Mouse (Mus musculus) lung, embryonic 14.5 days (tissue): Measurements from ENCODE around the gene Gucy2e. TPM values are rescaled to one million over a fixed set of nuclear protein-coding genes. Genes with fewer than 3 reads are reported as not detected.

ENCODE experiments used
- ATAC-seq: fragments of 200-750 bp; cut with Nextera tagmentation; 2 replicates; pipeline ENCODE4 v1.8.0; 2017; ENCODE audit warnings: mild to moderate bottlenecking, moderate TSS enrichment, moderate library complexity; ENCODE audit not compliant: insufficient read depth
- DNase-seq: peaks from one replicate; pipeline ENCODE4 v3.0.0-alpha.2; 2015
- H3K27ac ChIP-seq: fragments of 300-500 bp; sonication (generic); 2 replicates; pipeline ENCODE4 v1.5.1; 2014; ENCODE audit warnings: low read depth, mild to moderate bottlenecking, moderate library complexity
- H3K27me3 ChIP-seq: fragments of 300-500 bp; sonication (generic); 2 replicates; pipeline ENCODE4 v1.6.1; 2014; ENCODE audit warnings: low read length, control low read depth; ENCODE audit not compliant: insufficient read depth
- H3K36me3 ChIP-seq: fragments of 300-500 bp; sonication (generic); 2 replicates; pipeline ENCODE4 v1.6.1; 2014; ENCODE audit warnings: control low read depth; ENCODE audit not compliant: insufficient read depth
- H3K4me1 ChIP-seq: fragments of 300-500 bp; sonication (generic); 2 replicates; pipeline ENCODE4 v1.6.1; 2014; ENCODE audit warnings: antibody characterized with exemption, control low read depth; ENCODE audit not compliant: insufficient read depth
- H3K4me2 ChIP-seq: fragments of 300-500 bp; sonication (generic); 2 replicates; pipeline ENCODE4 v1.6.1; 2014; ENCODE audit warnings: mild to moderate bottlenecking
- H3K4me3 ChIP-seq: fragments of 300-500 bp; sonication (generic); 2 replicates; pipeline ENCODE4 v1.5.1; 2014; ENCODE audit warnings: low read depth, low read length
- H3K9ac ChIP-seq: fragments of 300-500 bp; sonication (generic); 2 replicates; pipeline ENCODE4 v1.6.1; 2014
- H3K9me3 ChIP-seq: fragments of 300-500 bp; sonication (generic); 2 replicates; pipeline ENCODE4 v1.6.1; 2016; ENCODE audit warnings: low read depth, low read length, control low read depth
- CTCF ChIP-seq: IDR thresholded peaks from 2 replicates; pipeline ENCODE4 v1.5.1; 2016; ENCODE audit warnings: antibody characterized with exemption, low read depth
- WGBS: fragments of 180-500 bp; shearing (Covaris S2); extraction: QIAGEN DNeasy Blood & Tissue Kit; methylation state at CpG from one replicate; pipeline ENCODE4 v1.1.7; 2014; 5-methylcytosine and 5-hydroxymethylcytosine counted together
- polyA plus RNA-seq: library from polyadenylated mRNA; unstranded; fragments of >200 nt; fragmentation: Nextera tagmentation; extraction: Ambion mirVana; gene quantifications from 2 replicates; pipeline ENCODE4 v1.2.1, GENCODE M21; 2014

Gucy2e gene
- polyA plus RNA-seq, 1 experiment from 2014 or later, result not detected

DNA sequence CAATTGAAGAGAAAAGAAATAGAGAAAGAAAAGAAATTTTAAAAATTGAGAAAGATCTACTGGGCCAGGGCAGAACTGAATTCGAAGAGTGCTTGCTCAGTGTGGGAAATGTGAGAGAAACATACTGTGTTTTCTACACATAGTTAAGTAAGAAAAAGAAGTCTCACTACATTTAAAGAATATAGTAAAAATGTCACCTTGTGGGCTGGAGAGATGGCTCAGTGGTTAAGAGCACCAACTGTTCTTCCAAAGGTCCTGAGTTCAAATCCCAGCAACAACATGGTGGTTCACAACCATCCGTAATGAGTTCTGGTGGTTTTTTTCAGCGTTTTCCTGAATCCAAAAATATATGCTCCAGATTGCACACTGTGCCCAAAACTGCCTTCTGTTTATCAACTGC is 58.3 kb downstream of the Gucy2e start:
- no peaks in the 10 kb centered on the region for H3K36me3 ChIP-seq
- ATAC-seq, result no peak
- no peak overlapping the region for H3K9ac ChIP-seq
- DNase-seq, result no peak
- H3K27me3 ChIP-seq, result no peaks in the 10 kb centered on the region
- TF ChIP-seq CTCF, result no peak
- WGBS, result 69% methylated on average over 3 of the region's 3 CpGs
- H3K4me1 ChIP-seq, result no peaks in the 10 kb centered on the region
- H3K9me3 ChIP-seq, result no peaks in the 10 kb centered on the region
- H3K27ac ChIP-seq, result no peak overlapping the region
- H3K4me2 ChIP-seq, result no peak overlapping the region
- no peak overlapping the region for H3K4me3 ChIP-seq

DNA sequence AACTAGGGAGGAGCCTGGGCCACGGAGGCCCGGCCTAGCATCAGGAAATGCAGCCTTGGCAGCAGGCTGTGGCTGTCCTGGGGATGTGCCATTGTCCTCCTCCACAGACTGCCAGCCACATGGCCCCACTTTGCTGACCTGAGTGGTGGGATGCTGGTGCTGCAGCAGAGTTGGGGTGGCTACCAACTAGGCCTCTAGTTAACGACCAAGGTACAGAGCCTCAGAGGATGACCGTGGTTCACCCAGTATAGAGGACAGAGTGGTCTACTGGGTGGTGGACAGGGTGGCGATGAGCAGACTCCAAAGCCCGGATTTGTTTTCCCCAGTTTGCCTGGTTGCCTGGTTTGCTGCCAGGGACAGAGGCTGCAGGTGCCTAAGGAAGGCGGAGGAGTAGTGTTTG is 62.1 kb downstream of the Gucy2e start:
- Histone ChIP-seq H3K4me2 (no peak overlapping the region), H3K9me3 (no peaks in the 10 kb centered on the region), H3K4me1 (no peaks in the 10 kb centered on the region), H3K9ac (no peak overlapping the region), H3K36me3 (no peaks in the 10 kb centered on the region), H3K27ac (no peak overlapping the region), H3K27me3 (no peaks in the 10 kb centered on the region), H3K4me3 (no peak overlapping the region)
- TF ChIP-seq CTCF, result no peak
- WGBS, result 78% methylated on average over 7 of the region's 7 CpGs
- DNase-seq (no peak), ATAC-seq (no peak)

DNA sequence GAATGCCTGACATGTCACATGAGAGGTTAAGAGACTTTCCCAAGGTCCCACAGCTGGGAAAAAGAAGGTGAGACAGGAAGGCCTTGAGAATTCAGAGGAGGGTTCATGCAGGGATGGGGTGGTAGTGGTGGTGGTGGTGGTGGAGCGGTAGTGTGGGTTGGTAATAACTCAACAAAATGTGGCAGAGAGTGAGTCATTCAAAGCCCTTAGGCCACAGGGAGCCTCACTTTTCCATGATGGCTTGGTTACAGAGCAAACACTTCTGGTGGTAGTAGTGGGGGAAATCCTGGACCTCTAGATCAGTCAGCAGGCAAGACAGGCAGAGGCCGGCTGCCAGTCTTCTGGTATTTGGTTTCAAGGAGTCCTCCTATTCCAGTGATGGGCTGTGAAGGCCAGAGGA is 64.2 kb downstream of the Gucy2e start:
- DNase-seq (no peak), ATAC-seq (no peak)
- no peak for TF ChIP-seq CTCF
- Histone ChIP-seq H3K4me1 (no peaks in the 10 kb centered on the region), H3K4me3 (no peak overlapping the region), H3K27ac (no peak overlapping the region), H3K36me3 (no peaks in the 10 kb centered on the region), H3K9me3 (no peaks in the 10 kb centered on the region), H3K27me3 (no peaks in the 10 kb centered on the region), H3K4me2 (no peak overlapping the region), H3K9ac (no peak overlapping the region)
- 75% methylated on average over 2 of the region's 2 CpGs for WGBS

DNA sequence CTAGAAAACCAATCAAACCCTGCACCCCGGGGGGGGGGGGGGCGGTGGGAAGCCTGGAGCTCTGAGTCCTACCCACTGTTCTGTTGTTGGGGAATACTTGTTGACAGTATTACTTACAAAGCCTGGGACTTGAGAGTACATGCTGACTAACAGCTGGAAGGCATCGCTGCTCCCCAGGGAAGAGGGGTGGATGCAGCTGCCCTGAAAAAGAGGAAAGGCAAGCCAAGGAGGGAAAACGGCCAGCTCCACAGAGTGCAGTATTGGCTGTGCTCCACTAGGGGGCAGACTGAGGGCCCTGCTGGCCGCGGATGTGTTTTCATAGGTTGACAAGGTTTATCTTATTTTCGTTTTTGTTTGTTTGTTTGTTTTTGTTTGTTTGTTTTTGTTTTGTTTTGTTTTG is 65.2 kb downstream of the Gucy2e start:
- Histone ChIP-seq H3K9me3 (no peaks in the 10 kb centered on the region), H3K9ac (no peak overlapping the region), H3K27ac (no peak overlapping the region), H3K4me2 (no peak overlapping the region), H3K4me3 (no peak overlapping the region), H3K27me3 (no peaks in the 10 kb centered on the region), H3K36me3 (no peaks in the 10 kb centered on the region), H3K4me1 (no peaks in the 10 kb centered on the region)
- DNase-seq (peak; percentile 84), ATAC-seq (peak; percentile 74; the same call in 1 of the 2 replicates)
- 22% methylated on average over 7 of the region's 7 CpGs for WGBS
- peak; percentile 89 for TF ChIP-seq CTCF

DNA sequence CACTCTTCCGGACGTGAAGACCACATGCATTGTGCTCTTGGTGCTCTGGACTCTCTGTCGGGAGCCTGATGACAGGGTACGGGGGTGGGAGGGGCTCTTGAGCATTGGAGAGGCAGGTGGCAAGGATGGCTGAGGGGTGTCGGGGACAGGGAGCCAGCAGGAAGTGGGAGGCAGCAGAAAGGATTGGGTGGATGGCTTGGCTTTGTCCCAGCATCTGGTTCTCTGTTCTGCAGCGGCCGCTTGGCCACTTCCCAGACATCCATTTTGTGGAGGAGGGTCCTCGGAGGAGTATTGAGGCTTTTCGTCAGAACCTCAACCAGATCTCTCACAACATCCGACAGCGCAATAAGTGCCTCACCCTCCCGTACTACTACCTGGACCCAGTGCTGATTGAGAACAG is 67.5 kb downstream of the Gucy2e start:
- Histone ChIP-seq H3K4me1 (no peaks in the 10 kb centered on the region), H3K9me3 (no peaks in the 10 kb centered on the region), H3K9ac (no peak overlapping the region), H3K4me3 (no peak overlapping the region), H3K27ac (no peak overlapping the region), H3K27me3 (no peaks in the 10 kb centered on the region), H3K4me2 (no peak overlapping the region), H3K36me3 (no peaks in the 10 kb centered on the region)
- DNase-seq, result peak; percentile 22
- 70% methylated on average over 12 of the region's 12 CpGs for WGBS
- no peak for ATAC-seq
- TF ChIP-seq CTCF, result no peak

Other genes starting within 250 kb of the Gucy2e start
- 36.8 and 43.3 TPM in 2 replicates for gene Pfas, start 228.6 kb downstream of the Gucy2e start, polyA plus RNA-seq
- gene Ctc1, start 221.1 kb downstream of the Gucy2e start, polyA plus RNA-seq, result 59.3 and 63.6 TPM in 2 replicates
- gene Aurkb, start 191.4 kb downstream of the Gucy2e start, polyA plus RNA-seq, result 209 and 211 TPM in 2 replicates
- 8.0 and 9.5 TPM in 2 replicates for gene Borcs6, start 177.3 kb downstream of the Gucy2e start, polyA plus RNA-seq
- 51.0 and 54.4 TPM in 2 replicates for gene Tmem107, start 166.2 kb downstream of the Gucy2e start, polyA plus RNA-seq
- 64.0 and 64.2 TPM in 2 replicates for gene Vamp2, start 148.5 kb downstream of the Gucy2e start, polyA plus RNA-seq
- 15.4 and 23.7 TPM in 2 replicates for gene Per1, start 141.8 kb downstream of the Gucy2e start, polyA plus RNA-seq
- gene Hes7, start 116.6 kb downstream of the Gucy2e start, polyA plus RNA-seq, result 0.57 and 0.68 TPM in 2 replicates
- gene 9130213A22Rik, start 114.4 kb downstream of the Gucy2e start, polyA plus RNA-seq, result 0.19 and 0.41 TPM in 2 replicates
- gene Aloxe3, start 111.1 kb downstream of the Gucy2e start, polyA plus RNA-seq, result 0.09 and 0.17 TPM in 2 replicates
- gene Alox12b, start 80.0 kb downstream of the Gucy2e start, polyA plus RNA-seq, result not detected in 2 replicates
- gene Alox8, start 39.2 kb downstream of the Gucy2e start, polyA plus RNA-seq, result not detected in 2 replicates
- gene Cntrob, start 86.7 kb upstream of the Gucy2e start, polyA plus RNA-seq, result 16.6 and 19.2 TPM in 2 replicates
- gene Trappc1, start 86.9 kb upstream of the Gucy2e start, polyA plus RNA-seq, result 143 and 150 TPM in 2 replicates
- gene Kcnab3, start 89.2 kb upstream of the Gucy2e start, polyA plus RNA-seq, result 0.89 and 1.3 TPM in 2 replicates
- gene Rnf227, start 103.4 kb upstream of the Gucy2e start, polyA plus RNA-seq, result 15.2 TPM in 2 replicates
- 57.3 and 59.9 TPM in 2 replicates for gene Chd3, start 132.4 kb upstream of the Gucy2e start, polyA plus RNA-seq
- gene Naa38, start 158.5 kb upstream of the Gucy2e start, polyA plus RNA-seq, result 169 and 173 TPM in 2 replicates
- 26.8 and 27.2 TPM in 2 replicates for gene Cyb5d1, start 158.6 kb upstream of the Gucy2e start, polyA plus RNA-seq
- 37.5 and 39.1 TPM in 2 replicates for gene Tmem88, start 161.2 kb upstream of the Gucy2e start, polyA plus RNA-seq
- 22.9 and 24.4 TPM in 2 replicates for gene Kdm6b, start 176.6 kb upstream of the Gucy2e start, polyA plus RNA-seq